Mouse (Mus musculus) cerebellum, adult 2 months (tissue): ENCODE measurements around the gene Rorc.

Source experiments
- CTCF ChIP-seq: fragments of 200-500 bp; IDR thresholded peaks from 2 replicates; pipeline ENCODE4 v1.5.1; 2011; ENCODE audit warnings: low read depth, mild to moderate bottlenecking, control low read depth, low read length, moderate library complexity, borderline replicate concordance; ENCODE audit not compliant: insufficient read depth
- POLR2A ChIP-seq: fragments of 200-500 bp; IDR thresholded peaks from 2 replicates; pipeline ENCODE4 v1.6.1; 2011; ENCODE audit warnings: low read length, control low read depth, borderline replicate concordance; ENCODE audit not compliant: insufficient read depth

DNA sequence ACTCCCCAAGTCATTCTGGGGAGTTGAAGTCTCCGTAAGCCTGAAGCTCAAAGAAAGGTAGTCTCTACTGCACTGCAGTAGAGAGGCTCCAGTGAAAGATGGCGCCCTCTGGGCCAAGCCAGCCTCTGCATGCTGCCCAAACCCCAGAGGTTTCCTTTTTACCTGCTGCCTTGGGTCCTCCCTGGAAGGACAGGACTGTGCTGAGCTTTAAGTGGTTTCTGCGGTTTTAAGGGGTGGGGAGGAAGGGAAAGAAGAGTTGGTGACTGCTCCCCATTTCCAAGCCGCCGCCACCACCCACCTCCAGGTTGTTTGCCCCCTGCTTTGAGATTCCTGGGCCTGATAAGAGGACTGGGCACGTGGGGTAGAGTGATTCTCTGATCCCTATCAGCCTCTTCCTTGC, 4.0 kb upstream of the Rorc start:
- no peak for TF ChIP-seq CTCF
- TF ChIP-seq POLR2A: no peak
